Mouse (Mus musculus) embryonic facial prominence, embryonic 13.5 days (tissue): ENCODE measurements around the gene Ccdc180. TPM values are rescaled to one million over a fixed set of nuclear protein-coding genes. Genes with fewer than 3 reads are reported as not detected.

Source experiments
- ATAC-seq: fragments of 200-750 bp; cut with Nextera tagmentation; 2 replicates; pipeline ENCODE4 v1.8.0; 2017; ENCODE audit warnings: low read depth; ENCODE audit not compliant: insufficient number of reproducible peaks, insufficient read depth, low FRiP score, low TSS enrichment
- H3K27ac ChIP-seq: fragments of 300-500 bp; sonication (generic); 2 replicates; pipeline ENCODE4 v1.5.1; 2015; ENCODE audit warnings: moderate library complexity, mild to moderate bottlenecking, inconsistent platforms
- H3K27me3 ChIP-seq: fragments of 300-500 bp; sonication (generic); 2 replicates; pipeline ENCODE4 v1.6.1; 2015; ENCODE audit warnings: mild to moderate bottlenecking, inconsistent platforms
- H3K36me3 ChIP-seq: fragments of 300-500 bp; sonication (generic); 2 replicates; pipeline ENCODE4 v1.6.1; 2015; ENCODE audit warnings: mild to moderate bottlenecking, inconsistent platforms
- H3K4me1 ChIP-seq: fragments of 300-500 bp; sonication (generic); 2 replicates; pipeline ENCODE4 v1.6.1; 2015; ENCODE audit warnings: inconsistent platforms
- H3K4me2 ChIP-seq: fragments of 300-500 bp; sonication (generic); 2 replicates; pipeline ENCODE4 v1.6.1; 2015; ENCODE audit warnings: moderate library complexity, mild to moderate bottlenecking, inconsistent platforms
- H3K4me3 ChIP-seq: fragments of 300-500 bp; sonication (generic); 2 replicates; pipeline ENCODE4 v1.5.1; 2015; ENCODE audit warnings: mild to moderate bottlenecking, inconsistent platforms
- H3K9ac ChIP-seq: fragments of 300-500 bp; sonication (generic); 2 replicates; pipeline ENCODE4 v1.6.1; 2015; ENCODE audit warnings: mild to moderate bottlenecking, inconsistent platforms
- H3K9me3 ChIP-seq: fragments of 300-500 bp; sonication (generic); 2 replicates; pipeline ENCODE4 v1.6.1; 2016; ENCODE audit warnings: inconsistent platforms
- WGBS: fragments of 180-500 bp; shearing (Covaris S2); methylation state at CpG from one replicate; pipeline ENCODE4 v1.1.7; 2015; ENCODE audit warnings: mixed read lengths; 5-methylcytosine and 5-hydroxymethylcytosine counted together
- polyA plus RNA-seq: library from polyadenylated mRNA; unstranded; fragments of >200 nt; fragmentation: Nextera tagmentation; extraction: Ambion mirVana; gene quantifications from 2 replicates; pipeline ENCODE4 v1.2.1, GENCODE M21; 2015

The Ccdc180 gene
- polyA plus RNA-seq, 1 experiment from 2014 or later, result not detected

DNA sequence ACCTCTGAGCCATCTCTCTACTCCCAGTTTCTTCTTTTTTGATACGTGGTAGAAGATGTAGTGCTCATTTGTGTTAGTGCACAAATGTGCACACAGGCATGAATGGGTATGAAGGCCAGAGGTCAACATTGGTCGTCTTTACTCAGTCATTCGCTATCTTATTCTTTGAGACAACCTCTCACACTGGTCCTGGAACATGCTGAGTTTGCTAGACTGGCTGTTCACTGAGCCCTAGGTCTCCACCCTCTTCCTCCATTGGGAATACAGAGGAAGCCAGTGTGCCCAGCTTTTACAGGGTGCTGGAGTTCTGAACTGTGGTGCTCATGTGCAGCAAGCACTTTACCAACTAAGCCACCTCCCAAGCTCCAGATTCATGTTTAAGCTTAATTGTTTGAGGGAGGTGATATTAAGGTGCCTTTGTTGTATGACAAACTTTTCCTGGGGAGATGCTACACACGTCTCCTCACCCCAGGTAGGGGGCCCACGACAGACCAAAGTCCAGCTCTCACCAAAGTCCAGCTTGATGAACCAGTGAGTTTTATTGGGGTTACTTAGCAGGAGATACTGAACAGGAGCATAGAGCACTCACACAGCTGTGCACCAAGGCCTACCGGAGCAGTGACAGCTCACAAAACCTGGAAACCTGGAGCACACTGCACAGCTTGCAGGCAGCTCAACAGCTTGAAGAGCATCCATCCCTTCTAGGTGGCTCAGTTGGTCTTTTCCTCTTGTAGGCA, 87.0 kb downstream of the Ccdc180 start:
- no peak for ATAC-seq
- Histone ChIP-seq H3K36me3 (no peaks in the 10 kb centered on the region), H3K27ac (no peak overlapping the region), H3K9ac (no peak overlapping the region), H3K9me3 (no peaks in the 10 kb centered on the region), H3K4me3 (no peak overlapping the region), H3K27me3 (peaks cover 36% of the 10 kb centered on the region), H3K4me1 (peaks cover 11% of the 10 kb centered on the region; the same call in 1 of the 2 replicates), H3K4me2 (no peak overlapping the region)
- WGBS, result 81% methylated on average over 6 of the region's 6 CpGs

- H3K27ac ChIP-seq, result no peak overlapping the region
- H3K9me3 ChIP-seq, result no peaks in the 10 kb centered on the region
- ATAC-seq, result no peak
- H3K36me3 ChIP-seq, result no peaks in the 10 kb centered on the region
- no peak overlapping the region for H3K9ac ChIP-seq
- no peaks in the 10 kb centered on the region for H3K4me1 ChIP-seq
- H3K4me2 ChIP-seq, result no peak overlapping the region
- peaks cover 11% of the 10 kb centered on the region for H3K27me3 ChIP-seq
- H3K4me3 ChIP-seq, result no peak overlapping the region
- WGBS, result 32% methylated on average over 2 of the region's 2 CpGs
Measured at GRCm38 (mm10) chr4:45979916-45980315, 89.8 kb downstream of the Ccdc180 start.

DNA sequence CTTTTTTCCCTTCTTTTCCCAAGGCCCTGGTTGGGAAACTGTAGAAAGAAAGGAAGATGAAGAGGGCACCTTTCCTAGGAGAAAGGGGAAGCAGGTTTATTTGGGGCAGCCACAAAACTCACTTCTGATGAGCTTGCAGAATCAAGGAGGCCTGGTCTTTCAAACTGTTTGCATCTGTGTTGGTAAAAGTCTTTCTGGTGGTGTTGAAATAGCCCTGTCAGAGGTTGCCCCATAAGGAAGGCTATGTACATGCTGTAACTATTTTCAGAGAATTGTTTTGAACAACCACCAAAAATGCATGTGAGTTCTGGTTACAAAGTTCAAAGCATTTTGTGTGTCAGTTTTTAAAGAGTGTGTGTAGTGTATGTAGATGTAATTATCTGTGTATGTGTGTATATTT, 91.0 kb downstream of the Ccdc180 start:
- Histone ChIP-seq H3K36me3 (no peaks in the 10 kb centered on the region), H3K27me3 (peaks cover 5% of the 10 kb centered on the region; the same call in 1 of the 2 replicates), H3K4me1 (no peaks in the 10 kb centered on the region), H3K9ac (no peak overlapping the region), H3K9me3 (no peaks in the 10 kb centered on the region), H3K27ac (no peak overlapping the region), H3K4me3 (no peak overlapping the region), H3K4me2 (no peak overlapping the region)
- no peak for ATAC-seq

DNA sequence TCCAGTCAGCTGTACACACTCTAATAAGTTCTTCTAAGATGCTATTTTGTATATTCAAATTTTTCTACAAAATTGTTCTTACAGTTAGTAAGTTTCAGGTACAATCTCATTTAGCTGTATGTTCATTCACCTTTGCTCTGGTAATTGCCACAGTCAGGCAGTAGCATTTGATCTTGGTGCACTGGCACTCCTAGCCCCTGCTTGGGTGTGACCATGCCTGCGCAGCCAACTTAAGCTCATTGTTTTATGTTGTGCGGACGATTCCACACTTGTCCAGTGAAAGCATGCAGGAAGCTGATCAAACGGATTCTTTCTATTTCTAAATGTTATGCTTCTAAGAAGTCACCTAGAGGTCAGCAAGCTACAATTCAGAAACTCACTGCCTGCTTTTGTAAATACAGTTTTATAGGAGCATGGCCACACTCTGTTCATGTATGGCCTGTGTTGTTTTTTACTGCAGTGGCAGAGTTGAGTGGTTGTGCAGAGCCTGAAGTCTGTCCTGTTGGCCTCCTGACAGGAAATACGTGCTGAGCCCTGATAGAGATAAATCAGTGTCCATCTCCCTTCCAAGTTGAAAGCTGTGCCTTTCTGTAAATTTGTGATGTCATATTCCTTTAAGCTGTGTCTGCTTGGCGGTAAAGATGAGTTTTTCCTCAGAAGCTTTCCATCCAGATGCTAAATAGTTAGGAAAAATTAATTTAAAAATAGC, 100.5 kb downstream of the Ccdc180 start:
- Histone ChIP-seq H3K27me3 (no peaks in the 10 kb centered on the region), H3K36me3 (no peaks in the 10 kb centered on the region), H3K4me3 (no peak overlapping the region), H3K27ac (no peak overlapping the region), H3K4me1 (no peaks in the 10 kb centered on the region), H3K9me3 (no peaks in the 10 kb centered on the region), H3K4me2 (no peak overlapping the region), H3K9ac (no peak overlapping the region)
- WGBS, result 57% methylated on average over 6 of the region's 6 CpGs
- ATAC-seq, result no peak

DNA sequence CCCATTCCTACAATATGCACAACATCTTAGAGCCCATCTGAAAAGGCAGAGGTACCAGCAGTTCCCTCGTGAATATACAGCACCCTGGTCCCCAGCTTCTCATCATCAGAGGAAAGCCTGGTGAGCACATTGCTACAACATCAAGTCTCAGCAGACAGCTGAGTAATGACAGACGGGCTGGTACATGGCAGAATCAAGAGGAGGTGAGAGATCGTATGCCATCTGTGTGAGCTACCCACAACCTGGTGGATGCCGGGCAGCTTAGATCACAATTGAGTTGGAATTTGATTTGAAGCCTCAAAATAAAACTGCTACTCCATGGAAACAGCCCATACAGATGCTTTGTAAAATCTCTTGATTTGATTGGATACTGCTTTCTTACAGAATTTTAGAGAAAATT, 108.4 kb downstream of the Ccdc180 start:
- H3K36me3 ChIP-seq, result no peaks in the 10 kb centered on the region
- H3K27ac ChIP-seq, result no peak overlapping the region
- H3K4me2 ChIP-seq, result no peak overlapping the region
- no peak overlapping the region for H3K4me3 ChIP-seq
- H3K9ac ChIP-seq, result no peak overlapping the region
- no peaks in the 10 kb centered on the region for H3K9me3 ChIP-seq
- no peaks in the 10 kb centered on the region for H3K4me1 ChIP-seq
- no peak for ATAC-seq
- 72% methylated on average over 4 of the region's 4 CpGs for WGBS
- no peaks in the 10 kb centered on the region for H3K27me3 ChIP-seq

Other genes with a start within 250 kb of the Ccdc180 start
- 4.3 and 6.7 TPM in 2 replicates for gene Aldh1b1, start 91.3 kb upstream of the Ccdc180 start, polyA plus RNA-seq
- 1.1 and 1.2 TPM in 2 replicates for gene Igfbpl1, start 63.4 kb upstream of the Ccdc180 start, polyA plus RNA-seq
- gene Stra6l, start 41.6 kb upstream of the Ccdc180 start, polyA plus RNA-seq, result 0.06 TPM in 1 of 2 replicates, not detected in the other
- 8.8 and 9.4 TPM in 2 replicates for gene Tdrd7, start 75.0 kb downstream of the Ccdc180 start, polyA plus RNA-seq
- 2.4 and 3.2 TPM in 2 replicates for gene Tmod1, start 148.6 kb downstream of the Ccdc180 start, polyA plus RNA-seq
- 84.9 and 87.4 TPM in 2 replicates for gene Ncbp1, start 248.3 kb downstream of the Ccdc180 start, polyA plus RNA-seq
- gene Tstd2, start 248.4 kb downstream of the Ccdc180 start, polyA plus RNA-seq, result 48.5 and 51.9 TPM in 2 replicates